Mouse (Mus musculus) kidney, postnatal 0 days (tissue): ENCODE measurements around the gene Olfm2. TPM values are rescaled to one million over a fixed set of nuclear protein-coding genes. Genes with fewer than 3 reads are reported as not detected.

ENCODE experiments used
- ATAC-seq: fragments of 200-750 bp; cut with Nextera tagmentation; replicated peaks from 2 replicates; pipeline ENCODE4 v1.8.0; 2017; ENCODE audit warnings: low read depth, moderate number of reproducible peaks, moderate TSS enrichment, moderate library complexity; ENCODE audit not compliant: low FRiP score
- DNase-seq: peaks from one replicate; pipeline ENCODE4 v3.0.0-alpha.2; 2016; ENCODE audit warnings: low spot score
- H3K27ac ChIP-seq: fragments of 300-500 bp; sonication (generic); 2 replicates; pipeline ENCODE4 v1.5.1; 2014; ENCODE audit warnings: mild to moderate bottlenecking
- H3K27me3 ChIP-seq: fragments of 300-500 bp; sonication (generic); 2 replicates; pipeline ENCODE4 v1.6.1; 2014; ENCODE audit warnings: low read length, mixed read lengths; ENCODE audit not compliant: insufficient read depth
- H3K36me3 ChIP-seq: fragments of 300-500 bp; sonication (generic); 2 replicates; pipeline ENCODE4 v1.6.1; 2014; ENCODE audit warnings: low read length, mixed read lengths; ENCODE audit not compliant: insufficient read depth
- H3K4me1 ChIP-seq: fragments of 300-500 bp; sonication (generic); replicated peaks from 2 replicates; pipeline ENCODE4 v1.6.1; 2014; ENCODE audit warnings: antibody characterized with exemption, low read length, mixed read lengths; ENCODE audit not compliant: insufficient read depth
- H3K4me2 ChIP-seq: fragments of 300-500 bp; sonication (generic); 2 replicates; pipeline ENCODE4 v1.6.1; 2014; ENCODE audit warnings: mild to moderate bottlenecking, low read length, moderate library complexity, mixed read lengths
- H3K4me3 ChIP-seq: fragments of 300-500 bp; sonication (generic); replicated peaks from 2 replicates; pipeline ENCODE4 v1.5.1; 2014; ENCODE audit warnings: low read depth, low read length
- H3K9ac ChIP-seq: fragments of 300-500 bp; sonication (generic); 2 replicates; pipeline ENCODE4 v1.6.1; 2014; ENCODE audit warnings: low read depth, low read length
- H3K9me3 ChIP-seq: fragments of 300-500 bp; sonication (generic); replicated peaks from 2 replicates; pipeline ENCODE4 v1.6.1; 2016; ENCODE audit warnings: low read length, inconsistent platforms, mixed read lengths
- CTCF ChIP-seq: IDR thresholded peaks from 2 replicates; pipeline ENCODE4 v1.5.1; 2016; ENCODE audit warnings: antibody characterized with exemption, low read depth, mild to moderate bottlenecking, moderate library complexity
- WGBS: fragments of 180-500 bp; shearing (Covaris S2); extraction: QIAGEN DNeasy Blood & Tissue Kit; methylation state at CpG from one replicate; pipeline ENCODE4 v1.1.7; 2014; 5-methylcytosine and 5-hydroxymethylcytosine counted together
- polyA plus RNA-seq: library from polyadenylated mRNA; unstranded; fragments of >200 nt; fragmentation: Nextera tagmentation; extraction: Ambion mirVana; gene quantifications from 2 replicates; pipeline ENCODE4 v1.2.1, GENCODE M21; 2015

Gene Olfm2
- polyA plus RNA-seq, 1 experiment from 2014 or later, result 3.4 TPM

- Histone ChIP-seq H3K27me3 (no peaks in the 10 kb centered on the region), H3K27ac (no peak overlapping the region), H3K9me3 (no peaks in the 10 kb centered on the region), H3K36me3 (peaks cover 27% of the 10 kb centered on the region), H3K4me1 (0 out of 2 replicates have a peak, but pooled peaks cover 4% of the 10 kb centered on the region), H3K4me3 (no peak overlapping the region), H3K9ac (no peak overlapping the region), H3K4me2 (no peak overlapping the region)
- peak; percentile 46; the same call in 1 of the 2 replicates for ATAC-seq
- peak; percentile 75 for DNase-seq
- WGBS, result 50% methylated on average over 3 of the region's 3 CpGs
- peak; percentile 94 for TF ChIP-seq CTCF
Observed at GRCm38 (mm10) chr9:20662325-20662724, 83.8 kb downstream of the Olfm2 start.

DNA sequence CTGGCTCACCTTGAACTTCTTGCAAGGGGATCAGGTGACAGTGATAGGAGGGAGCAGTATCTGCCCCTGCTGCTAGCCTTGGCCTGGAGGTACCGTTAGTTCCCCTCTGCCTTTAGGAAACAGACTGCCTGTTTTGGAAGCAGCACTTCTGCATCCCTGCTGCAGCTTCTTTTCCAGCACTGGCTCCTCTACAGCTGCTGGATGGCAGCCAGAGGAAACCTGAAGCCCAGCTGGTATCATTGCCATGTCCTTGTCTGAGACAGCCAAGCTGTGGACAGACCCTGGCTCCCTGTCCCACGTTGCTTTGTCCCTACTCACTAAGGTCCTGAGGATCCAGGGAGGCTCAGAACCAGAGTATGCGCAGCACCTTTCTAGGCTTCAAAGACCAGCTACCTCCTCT is 88.6 kb downstream of the Olfm2 start:
- Histone ChIP-seq H3K27ac (no peak overlapping the region), H3K36me3 (peaks cover 28% of the 10 kb centered on the region), H3K4me3 (no peak overlapping the region), H3K27me3 (no peaks in the 10 kb centered on the region), H3K9me3 (no peaks in the 10 kb centered on the region), H3K4me1 (peaks cover 5% of the 10 kb centered on the region; the same call in 1 of the 2 replicates), H3K4me2 (no peak overlapping the region), H3K9ac (no peak overlapping the region)
- TF ChIP-seq CTCF, result no peak
- ATAC-seq, result no peak
- WGBS, result 81% methylated on average over 3 of the region's 3 CpGs
- no peak for DNase-seq

DNA sequence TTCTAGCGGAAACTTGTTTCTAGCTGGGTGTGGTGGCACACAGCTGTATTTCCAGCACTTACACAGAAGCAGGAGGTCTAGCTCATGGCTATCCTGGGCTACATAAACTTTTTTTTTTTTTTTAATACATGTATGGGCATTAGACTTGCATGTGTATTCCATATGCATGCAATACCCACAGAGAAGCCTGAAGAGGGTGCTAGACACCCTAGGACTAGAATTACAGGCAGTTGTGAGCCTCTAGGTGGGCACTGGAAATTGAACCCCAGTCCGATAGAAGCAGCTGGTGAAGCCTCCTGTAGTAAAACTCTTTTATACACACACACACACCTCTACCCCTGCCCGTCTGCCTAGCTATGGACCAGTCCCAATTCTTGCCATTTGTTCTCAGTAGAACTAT is 92.3 kb downstream of the Olfm2 start:
- Histone ChIP-seq H3K27ac (no peak overlapping the region), H3K4me3 (no peak overlapping the region)
- no peak for ATAC-seq

GRCm38 (mm10) chr9:20652260-20652658 is 93.9 kb downstream of the Olfm2 start:
- H3K4me3 ChIP-seq, result peak overlapping the region; percentile 85
- DNase-seq, result no peak
- H3K9me3 ChIP-seq, result no peaks in the 10 kb centered on the region
- peak overlapping the region; percentile 71 for H3K4me2 ChIP-seq
- peaks cover 18% of the 10 kb centered on the region; the same call in 1 of the 2 replicates for H3K36me3 ChIP-seq
- peak overlapping the region; percentile 85 for H3K9ac ChIP-seq
- H3K4me1 ChIP-seq, result peaks cover 5% of the 10 kb centered on the region; the same call in 1 of the 2 replicates
- TF ChIP-seq CTCF, result no peak
- no peak overlapping the region for H3K27ac ChIP-seq
- no peaks in the 10 kb centered on the region for H3K27me3 ChIP-seq
- 0% methylated on average over 25 of the region's 25 CpGs for WGBS
- peak; percentile 6; the same call in 1 of the 2 replicates for ATAC-seq

More for the DNA sequence above, 92.3 kb downstream of the Olfm2 start:
- 96% methylated on average over 3 of the region's 3 CpGs for WGBS
- Histone ChIP-seq H3K4me2 (no peak overlapping the region), H3K9me3 (no peaks in the 10 kb centered on the region), H3K36me3 (peaks cover 21% of the 10 kb centered on the region), H3K9ac (no peak overlapping the region), H3K27me3 (no peaks in the 10 kb centered on the region), H3K4me1 (peaks cover 5% of the 10 kb centered on the region; the same call in 1 of the 2 replicates)
- no peak for DNase-seq
- TF ChIP-seq CTCF, result no peak

- TF ChIP-seq CTCF, result no peak
- peak; percentile 100 for DNase-seq
- H3K4me1 ChIP-seq, result peaks cover 5% of the 10 kb centered on the region; the same call in 1 of the 2 replicates
- no peaks in the 10 kb centered on the region for H3K9me3 ChIP-seq
- WGBS, result under 1% methylated on average over 45 of the region's 45 CpGs
- H3K4me2 ChIP-seq, result peak within 1 kb of the TSS; percentile 71
- H3K9ac ChIP-seq, result peak within 1 kb of the TSS; percentile 85
- peak within 1 kb of the TSS; percentile 85 for H3K4me3 ChIP-seq
- H3K27ac ChIP-seq, result 0 out of 2 replicates have a peak within 1 kb of the TSS, but pooled peaks have one; percentile 33
- no peaks in the 10 kb centered on the region for H3K27me3 ChIP-seq
- peaks cover 15% of the 10 kb centered on the region; the same call in 1 of the 2 replicates for H3K36me3 ChIP-seq
- ATAC-seq, result peak; percentile 99
Observed at GRCm38 (mm10) chr9:20651602-20652259, 94.4 kb downstream of the Olfm2 start, which contains the start of gene Pin1. Gene Pin1, plus strand, starts transcription at chr9:20652095.

DNA sequence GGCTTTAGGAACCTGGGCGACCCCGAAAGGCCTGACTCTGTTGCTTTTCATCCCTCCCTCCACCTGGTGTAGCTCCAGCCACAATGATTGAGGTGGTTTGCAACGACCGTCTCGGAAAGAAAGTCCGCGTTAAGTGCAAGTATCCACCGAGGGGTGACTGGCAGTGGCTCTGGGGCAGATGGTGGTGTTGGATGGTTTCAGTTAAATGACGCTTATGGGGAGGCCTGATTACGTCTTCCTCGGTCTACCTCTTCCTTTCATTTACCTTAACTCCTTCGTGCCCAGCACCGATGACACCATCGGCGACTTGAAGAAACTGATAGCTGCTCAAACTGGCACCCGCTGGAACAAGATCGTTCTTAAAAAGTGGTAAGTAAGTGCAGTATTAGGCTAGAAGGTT is 101.0 kb downstream of the Olfm2 start:
- H3K27me3 ChIP-seq, result no peaks in the 10 kb centered on the region
- peak overlapping the region; percentile 90 for H3K4me3 ChIP-seq
- peak overlapping the region; percentile 79 for H3K9ac ChIP-seq
- peaks cover 6% of the 10 kb centered on the region; the same call in 1 of the 2 replicates for H3K4me1 ChIP-seq
- H3K36me3 ChIP-seq, result peaks cover 10% of the 10 kb centered on the region; the same call in 1 of the 2 replicates
- peak overlapping the region; percentile 93 for H3K27ac ChIP-seq
- no peaks in the 10 kb centered on the region for H3K9me3 ChIP-seq
- ATAC-seq (no peak), DNase-seq (no peak)
- no peak for TF ChIP-seq CTCF
- peak overlapping the region; percentile 77 for H3K4me2 ChIP-seq
- WGBS, result 4% methylated on average over 17 of the region's 17 CpGs
